Mouse (Mus musculus): ENCODE results near the gene Hras. TPM values are rescaled to one million over a fixed set of nuclear protein-coding genes. Genes with fewer than 3 reads are reported as not detected.
A peak's percentile ranks its signal among the peaks of the same experiment; 100 is the strongest.

Hras gene
- polyA plus RNA-seq, 1 experiment from 2014 or later = 46.2 TPM

DNA sequence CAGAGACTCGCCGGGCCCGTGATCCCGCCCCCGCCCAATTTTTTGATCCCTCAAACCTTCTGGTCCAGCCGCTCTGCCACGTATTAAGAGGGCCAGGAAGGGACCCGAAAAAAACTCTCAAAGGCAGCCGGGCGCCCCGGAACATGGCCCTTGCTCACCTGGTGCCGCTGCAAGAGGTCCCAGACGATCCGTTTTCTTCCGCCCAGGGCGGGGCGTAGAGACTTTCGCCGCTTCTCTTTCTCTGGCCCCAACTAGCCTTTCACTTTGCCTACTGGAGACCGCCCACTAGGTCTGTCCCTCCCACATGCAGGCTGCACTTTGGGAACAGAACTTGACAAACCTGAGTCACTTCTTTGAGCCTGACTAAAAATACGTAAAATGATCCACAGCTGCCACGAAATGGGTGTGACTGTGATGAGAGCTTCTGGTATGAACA is 25.3 kb downstream of the Hras start:
- 1% methylated on average over 22 of the region's 22 CpGs for WGBS (ENCODE audit: insufficient replicate concordance)

DNA sequence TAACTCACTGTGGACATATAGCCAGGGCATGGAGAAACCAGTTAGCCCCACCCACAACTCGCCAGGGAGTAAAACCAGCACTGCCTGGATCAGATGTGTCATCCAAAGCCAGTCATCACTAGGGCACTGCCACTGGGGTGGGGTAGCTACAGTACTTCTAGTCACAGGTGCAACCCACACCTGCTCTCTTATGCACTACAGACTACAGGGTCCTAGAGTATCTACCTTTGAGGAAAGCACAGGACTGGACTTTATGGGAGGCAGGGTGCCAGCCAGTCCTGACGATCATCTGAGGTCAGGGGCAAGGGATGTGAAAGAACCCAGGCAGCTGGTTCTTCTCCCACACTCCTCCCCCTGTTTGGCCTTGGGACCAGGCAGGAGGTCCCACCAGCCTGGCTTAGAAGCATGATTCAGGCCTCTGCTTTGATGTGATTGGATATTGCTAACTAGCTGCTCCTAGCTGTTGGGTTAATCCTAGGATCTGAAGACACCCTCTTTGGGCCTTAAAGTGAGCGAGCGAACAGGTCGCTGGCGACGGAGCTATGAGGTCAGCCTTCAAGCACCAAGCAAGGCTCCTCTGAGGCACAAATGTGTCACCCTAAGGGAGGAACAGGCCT is 25.8 kb downstream of the Hras start:
- DNase-seq (peak; percentile 59), ATAC-seq (peak; percentile 16)
- 13% methylated on average over 7 of the region's 7 CpGs for WGBS (ENCODE audit: insufficient replicate concordance)
- Histone ChIP-seq H3K4me3 (ENCODE audit: low read depth, low read length) (peak overlapping the region; percentile 66), H3K27me3 (ENCODE audit: insufficient read depth, low read length) (no peaks in the 10 kb centered on the region), H3K4me2 (ENCODE audit: low read depth, low read length) (peak overlapping the region; percentile 95), H3K36me3 (replicated peaks; ENCODE audit: insufficient read depth, low read length) (peaks cover 24% of the 10 kb centered on the region), H3K27ac (ENCODE audit: low read depth) (peak overlapping the region; percentile 86), H3K9ac (replicated peaks) (peak overlapping the region; percentile 77), H3K9me3 (ENCODE audit: low read length) (no peaks in the 10 kb centered on the region), H3K4me1 (ENCODE audit: insufficient read depth) (peaks cover 46% of the 10 kb centered on the region)
- TF ChIP-seq EP300 (IDR thresholded peaks at IDR 0.05; ENCODE audit: low read depth) (no peak), CTCF (IDR thresholded peaks at IDR 0.05; ENCODE audit: low read depth) (no peak)

More for the DNA sequence above, 25.3 kb downstream of the Hras start:
- H3K9ac ChIP-seq (replicated peaks) = peak overlapping the region; percentile 77
- H3K27me3 ChIP-seq (ENCODE audit: insufficient read depth, low read length) = no peaks in the 10 kb centered on the region
- H3K36me3 ChIP-seq (replicated peaks; ENCODE audit: insufficient read depth, low read length) = peaks cover 19% of the 10 kb centered on the region
- H3K4me3 ChIP-seq (ENCODE audit: low read depth, low read length) = peak overlapping the region; percentile 66
- peaks cover 51% of the 10 kb centered on the region for H3K4me1 ChIP-seq (ENCODE audit: insufficient read depth)
- ATAC-seq = peak; percentile 48
- H3K9me3 ChIP-seq (ENCODE audit: low read length) = no peaks in the 10 kb centered on the region
- H3K4me2 ChIP-seq (ENCODE audit: low read depth, low read length) = peak overlapping the region; percentile 95
- DNase-seq = peak; percentile 80
- TF ChIP-seq EP300 (IDR thresholded peaks at IDR 0.05; ENCODE audit: low read depth) (no peak), CTCF (IDR thresholded peaks at IDR 0.05; ENCODE audit: low read depth) (no peak)
- H3K27ac ChIP-seq (ENCODE audit: low read depth) = peak overlapping the region; percentile 86

DNA sequence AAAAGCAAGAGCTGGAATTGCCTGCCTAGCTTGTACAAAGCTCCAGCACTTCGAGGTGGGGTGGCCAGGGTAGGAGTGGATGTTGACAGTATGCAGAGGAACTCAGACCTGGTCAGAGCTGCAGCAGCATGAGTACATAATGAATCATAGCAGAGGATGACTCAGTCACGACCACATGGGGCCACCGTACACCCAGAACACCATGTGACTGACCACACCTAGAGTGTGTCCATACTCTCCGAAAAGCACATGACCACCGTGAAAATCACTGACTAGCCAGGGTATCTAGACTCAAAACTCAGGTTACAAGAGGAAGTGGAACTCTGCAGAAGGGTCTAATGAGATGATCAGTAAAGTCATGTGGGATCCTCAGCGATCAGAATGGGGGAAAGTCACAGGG is 29.0 kb downstream of the Hras start:
- H3K36me3 ChIP-seq (replicated peaks; ENCODE audit: insufficient read depth, low read length) = peaks cover 51% of the 10 kb centered on the region
- H3K27me3 ChIP-seq (ENCODE audit: insufficient read depth, low read length) = no peaks in the 10 kb centered on the region
- peak; percentile 37; the same call in 1 of the 2 replicates for ATAC-seq
- H3K27ac ChIP-seq (ENCODE audit: low read depth) = no peak overlapping the region
- peaks cover 27% of the 10 kb centered on the region for H3K4me1 ChIP-seq (ENCODE audit: insufficient read depth)
- TF ChIP-seq EP300 (IDR thresholded peaks at IDR 0.05; ENCODE audit: low read depth) (no peak), CTCF (IDR thresholded peaks at IDR 0.05; ENCODE audit: low read depth) (no peak)
- no peak overlapping the region for H3K4me2 ChIP-seq (ENCODE audit: low read depth, low read length)
- H3K9ac ChIP-seq (replicated peaks) = no peak overlapping the region
- 57% methylated on average over 6 of the region's 6 CpGs for WGBS (ENCODE audit: insufficient replicate concordance)
- peak; percentile 21 for DNase-seq
- H3K9me3 ChIP-seq (ENCODE audit: low read length) = no peaks in the 10 kb centered on the region
- no peak overlapping the region for H3K4me3 ChIP-seq (ENCODE audit: low read depth, low read length)

DNA sequence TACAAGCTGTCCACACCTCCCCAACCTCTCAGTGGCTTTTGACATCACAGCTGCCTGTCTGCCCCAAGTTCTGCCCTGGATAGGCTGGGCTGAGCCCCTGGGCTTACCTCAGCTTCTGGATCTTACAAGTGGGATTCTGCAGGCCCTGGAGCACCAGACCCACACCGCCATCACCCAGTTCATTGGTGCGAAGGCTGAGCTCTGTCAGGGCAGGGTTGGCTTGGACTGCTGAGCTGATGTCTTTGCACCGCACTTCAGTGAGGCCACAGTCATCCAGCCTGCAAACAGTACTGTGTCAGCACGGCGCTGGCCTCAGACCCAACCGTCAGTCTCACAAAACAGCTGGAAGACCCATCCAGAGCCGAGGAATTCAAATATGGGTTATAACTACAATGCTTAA is 29.4 kb downstream of the Hras start:
- peaks cover 56% of the 10 kb centered on the region for H3K36me3 ChIP-seq (replicated peaks; ENCODE audit: insufficient read depth, low read length)
- H3K27ac ChIP-seq (ENCODE audit: low read depth) = no peak overlapping the region

DNA sequence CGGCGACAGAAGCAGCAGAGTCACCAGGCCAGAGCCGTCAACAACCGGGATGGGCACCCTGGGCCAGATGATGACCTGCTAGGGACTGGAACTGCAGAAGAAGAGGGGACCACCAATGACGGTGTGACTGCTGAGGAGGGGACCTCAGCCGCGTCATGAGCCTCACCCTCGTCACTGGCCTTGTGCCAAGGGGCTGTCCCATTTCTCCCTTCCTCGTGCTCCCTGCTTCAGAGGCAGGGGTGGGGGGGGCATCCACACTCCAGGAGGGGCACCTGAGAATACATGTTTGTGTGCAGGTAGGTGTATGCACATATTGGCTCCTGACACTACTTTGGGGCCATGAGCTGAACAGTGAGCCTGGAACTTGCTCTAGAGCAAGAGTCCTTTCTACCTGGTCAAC is 38.4 kb downstream of the Hras start:
- 84% methylated on average over 9 of the region's 9 CpGs for WGBS (ENCODE audit: insufficient replicate concordance)
- no peaks in the 10 kb centered on the region for H3K9me3 ChIP-seq (ENCODE audit: low read length)
- no peak overlapping the region for H3K27ac ChIP-seq (ENCODE audit: low read depth)
- H3K4me3 ChIP-seq (ENCODE audit: low read depth, low read length) = no peak overlapping the region
- H3K36me3 ChIP-seq (replicated peaks; ENCODE audit: insufficient read depth, low read length) = peaks cover 83% of the 10 kb centered on the region
- H3K4me1 ChIP-seq (ENCODE audit: insufficient read depth) = no peaks in the 10 kb centered on the region
- H3K27me3 ChIP-seq (ENCODE audit: insufficient read depth, low read length) = no peaks in the 10 kb centered on the region
- H3K9ac ChIP-seq (replicated peaks) = no peak overlapping the region
- DNase-seq = no peak
- TF ChIP-seq EP300 (IDR thresholded peaks at IDR 0.05; ENCODE audit: low read depth) (no peak), CTCF (IDR thresholded peaks at IDR 0.05; ENCODE audit: low read depth) (no peak)
- no peak overlapping the region for H3K4me2 ChIP-seq (ENCODE audit: low read depth, low read length)
- ATAC-seq = no peak

More for the DNA sequence above, 29.4 kb downstream of the Hras start:
- Histone ChIP-seq H3K9ac (replicated peaks) (no peak overlapping the region), H3K27me3 (ENCODE audit: insufficient read depth, low read length) (no peaks in the 10 kb centered on the region), H3K9me3 (ENCODE audit: low read length) (no peaks in the 10 kb centered on the region), H3K4me3 (ENCODE audit: low read depth, low read length) (no peak overlapping the region), H3K4me2 (ENCODE audit: low read depth, low read length) (no peak overlapping the region), H3K4me1 (ENCODE audit: insufficient read depth) (peaks cover 23% of the 10 kb centered on the region)
- ATAC-seq = no peak
- 92% methylated on average over 7 of the region's 7 CpGs for WGBS (ENCODE audit: insufficient replicate concordance)
- peak; percentile 13 for DNase-seq
- no peak for TF ChIP-seq EP300 (IDR thresholded peaks at IDR 0.05; ENCODE audit: low read depth)
- TF ChIP-seq CTCF (IDR thresholded peaks at IDR 0.05; ENCODE audit: low read depth) = no peak

DNA sequence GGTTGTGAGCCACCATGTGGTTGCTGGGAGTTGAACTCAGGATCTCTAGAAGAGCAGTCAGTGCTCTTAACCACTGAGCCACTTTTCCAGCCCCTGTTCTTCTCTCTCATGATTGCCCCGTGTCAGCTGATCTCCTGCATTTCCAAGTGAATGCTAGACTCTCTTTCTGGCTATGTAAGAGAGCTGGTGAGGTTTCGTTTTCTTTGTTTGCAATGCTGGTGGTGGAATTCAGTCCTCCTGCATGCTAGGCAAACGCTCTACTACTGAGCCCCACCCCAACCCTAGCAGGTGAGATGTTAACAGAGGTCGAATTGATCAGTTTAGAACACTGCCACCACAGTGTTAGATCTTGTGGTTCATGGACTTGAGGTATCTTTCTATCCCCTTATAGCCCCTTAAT is 45.2 kb downstream of the Hras start:
- WGBS (ENCODE audit: insufficient replicate concordance) = 75% methylated on average over 4 of the region's 4 CpGs
- TF ChIP-seq CTCF (IDR thresholded peaks at IDR 0.05; ENCODE audit: low read depth) = no peak
- no peak for TF ChIP-seq EP300 (IDR thresholded peaks at IDR 0.05; ENCODE audit: low read depth)
- ATAC-seq (no peak), DNase-seq (no peak)
- Histone ChIP-seq H3K27me3 (ENCODE audit: insufficient read depth, low read length) (no peaks in the 10 kb centered on the region), H3K27ac (ENCODE audit: low read depth) (no peak overlapping the region), H3K9ac (replicated peaks) (no peak overlapping the region), H3K4me1 (ENCODE audit: insufficient read depth) (peaks cover 8% of the 10 kb centered on the region), H3K36me3 (replicated peaks; ENCODE audit: insufficient read depth, low read length) (peaks cover 82% of the 10 kb centered on the region), H3K9me3 (ENCODE audit: low read length) (no peaks in the 10 kb centered on the region), H3K4me2 (ENCODE audit: low read depth, low read length) (no peak overlapping the region), H3K4me3 (ENCODE audit: low read depth, low read length) (no peak overlapping the region)

Data from liver, postnatal 0 days (tissue).